Mouse (Mus musculus) spleen, adult 2 months (tissue): Measurements from ENCODE around the gene Ctf1.

Experiments
- CTCF ChIP-seq: fragments of 200-500 bp; IDR thresholded peaks from 2 replicates; pipeline ENCODE4 v1.5.1; 2011; ENCODE audit warnings: mild to moderate bottlenecking, inconsistent platforms; ENCODE audit not compliant: insufficient read depth, insufficient read length, insufficient replicate concordance; ENCODE audit errors: extremely low read depth
- POLR2A ChIP-seq: fragments of 200-500 bp; IDR thresholded peaks from 2 replicates; pipeline ENCODE4 v1.6.1; 2011; ENCODE audit warnings: low read depth, low read length, inconsistent platforms

- TF ChIP-seq POLR2A, result no peak
- TF ChIP-seq CTCF, result no peak
Measured at GRCm38 (mm10) chr7:127678811-127679210, 33.7 kb upstream of the Ctf1 start.
